Mouse (Mus musculus): ENCODE results near the gene Timd2.

- TF ChIP-seq CTCF (IDR thresholded peaks at IDR 0.05) (no peak), POLR2A (IDR thresholded peaks at IDR 0.05; ENCODE audit: insufficient read depth, low read depth, low read length) (no peak)
Observed at GRCm38 (mm10) chr11:46629211-46629795, 77.6 kb downstream of the Timd2 start, which contains the start of gene Dppa1.

Measured in heart, adult 2 months (tissue).